Mouse (Mus musculus) c-Kit-positive CD71-positive TER-119-negative erythroid progenitor cells, embryonic 14.5 days (primary cell): ENCODE results near the gene Ephx1.
"Not testable (repeated sequence)": the region's sequence is repeated elsewhere in the genome, so short reads cannot be mapped to it uniquely, and the experiment has no call there.

Experiments used
- DNase-seq: peaks from one replicate; pipeline ENCODE4 v3.0.0-alpha.2; 2013; ENCODE audit warnings: low read depth

The Ephx1 gene

DNA sequence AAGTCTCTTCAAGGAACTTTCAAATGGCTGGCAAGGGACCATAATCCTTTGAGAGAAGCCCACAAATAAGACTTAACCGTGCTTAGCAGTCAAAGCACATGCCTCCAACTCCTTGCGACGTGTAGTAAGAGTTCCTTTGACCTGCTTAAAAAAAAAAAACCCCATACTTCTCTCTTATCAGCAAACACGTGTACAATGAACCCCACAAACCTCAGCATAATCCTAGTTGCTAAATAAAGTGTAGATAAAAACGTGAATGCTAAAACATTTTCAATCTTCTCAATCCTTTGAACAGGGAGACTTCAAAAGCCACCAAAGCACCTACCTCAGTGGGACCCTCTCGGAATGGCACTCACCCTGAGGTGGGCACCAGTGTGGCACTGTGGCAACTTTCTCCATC, 7.3 kb downstream of the Ephx1 start:
- DNase-seq: no peak

DNA sequence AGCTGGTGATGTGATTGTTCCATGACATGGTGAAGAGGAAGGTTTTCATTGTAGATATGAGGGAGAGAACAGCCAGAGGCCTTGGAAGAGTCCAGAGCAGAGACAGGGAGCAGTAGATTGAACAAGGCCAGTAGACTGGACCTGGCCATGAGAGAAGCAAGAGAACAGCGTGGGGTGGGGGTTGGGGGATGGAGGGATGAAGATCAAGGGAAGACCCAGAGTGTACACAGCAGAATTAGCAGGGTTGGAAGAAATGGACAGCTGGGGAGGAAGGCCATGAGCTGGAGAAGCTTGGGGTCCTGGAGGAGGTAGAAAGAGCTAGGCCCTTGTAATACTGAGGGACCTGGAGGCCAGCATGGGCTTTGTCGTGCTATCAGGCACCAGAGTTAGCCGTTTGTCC, 8.3 kb downstream of the Ephx1 start:
- no peak for DNase-seq

DNA sequence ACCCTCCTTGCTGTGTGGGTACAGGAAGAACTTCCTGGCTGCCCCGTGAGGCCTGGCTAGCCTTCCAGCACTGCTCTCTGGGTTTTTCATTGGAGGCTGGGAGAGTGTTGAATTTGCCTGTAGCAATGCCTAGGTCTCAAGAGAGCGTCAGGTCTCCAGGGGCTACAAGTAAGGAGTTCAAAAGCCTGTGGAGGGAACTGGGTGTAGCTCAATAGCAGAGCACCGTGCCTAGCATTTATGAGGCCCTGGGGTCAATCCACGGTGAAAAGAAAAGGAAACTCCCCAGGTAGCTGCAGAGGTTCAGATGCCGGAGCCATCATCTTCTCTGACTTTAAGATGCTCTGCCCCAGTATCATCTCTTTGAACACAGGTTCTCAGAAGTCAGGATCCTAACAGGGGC, 9.1 kb downstream of the Ephx1 start:
- no peak for DNase-seq

DNA sequence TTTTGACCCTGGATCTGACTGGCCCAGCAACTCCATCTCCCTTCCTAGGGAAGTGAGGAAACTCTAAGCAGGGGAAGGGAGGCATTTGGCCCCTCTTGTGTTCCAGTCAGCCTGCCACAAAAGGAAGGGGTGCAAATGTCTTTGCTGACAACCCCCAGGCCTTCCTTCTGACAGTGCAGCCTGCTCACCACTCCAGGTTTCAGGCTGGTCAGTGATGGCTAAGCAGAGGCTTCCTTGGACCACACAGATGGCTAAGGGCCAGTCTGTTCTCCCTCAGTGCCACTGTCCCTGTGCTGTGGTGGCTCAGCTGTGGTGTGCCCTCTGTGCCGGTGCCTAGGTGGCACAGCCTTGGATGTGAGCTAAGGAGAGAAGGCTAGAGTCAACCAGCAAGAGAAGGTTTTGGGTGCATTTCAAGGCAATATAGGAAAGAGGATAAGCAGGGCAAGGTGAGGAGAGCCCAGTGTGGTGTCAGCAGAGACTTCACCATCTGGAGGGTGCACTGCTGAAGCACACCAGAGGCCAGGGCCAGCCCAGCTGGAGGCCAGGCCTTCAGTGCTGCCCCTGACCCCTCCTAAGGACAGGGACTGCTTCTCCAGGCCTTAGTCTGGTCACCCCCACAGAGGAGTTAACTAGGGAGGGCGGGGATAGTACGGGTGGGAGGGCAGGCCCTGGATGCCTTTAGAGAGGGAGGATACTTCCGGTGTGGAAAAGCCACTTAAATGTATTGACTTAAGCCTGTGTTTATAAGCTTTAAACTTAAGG, 10.4 kb downstream of the Ephx1 start:
- no peak for DNase-seq

DNA sequence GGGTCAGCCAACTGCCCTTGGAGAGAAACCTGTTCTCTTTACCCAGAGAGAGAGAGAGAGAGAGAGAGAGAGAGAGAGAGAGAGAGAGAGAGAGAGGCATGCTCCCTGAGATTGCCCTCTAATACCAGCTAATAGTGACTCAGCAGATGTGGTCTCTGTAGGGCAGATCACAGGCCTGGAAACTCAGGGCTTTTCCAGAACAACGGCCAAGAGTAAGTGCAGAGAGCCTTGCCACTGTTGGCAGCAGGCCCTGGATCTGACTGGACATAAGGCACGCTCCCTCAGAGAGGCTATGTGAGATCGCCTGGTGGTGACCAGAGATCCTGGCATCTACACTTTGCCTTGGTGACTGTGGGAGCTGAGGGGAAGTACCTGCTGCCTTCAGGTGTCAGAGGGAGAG, 10.9 kb downstream of the Ephx1 start:
- no peak for DNase-seq

DNA sequence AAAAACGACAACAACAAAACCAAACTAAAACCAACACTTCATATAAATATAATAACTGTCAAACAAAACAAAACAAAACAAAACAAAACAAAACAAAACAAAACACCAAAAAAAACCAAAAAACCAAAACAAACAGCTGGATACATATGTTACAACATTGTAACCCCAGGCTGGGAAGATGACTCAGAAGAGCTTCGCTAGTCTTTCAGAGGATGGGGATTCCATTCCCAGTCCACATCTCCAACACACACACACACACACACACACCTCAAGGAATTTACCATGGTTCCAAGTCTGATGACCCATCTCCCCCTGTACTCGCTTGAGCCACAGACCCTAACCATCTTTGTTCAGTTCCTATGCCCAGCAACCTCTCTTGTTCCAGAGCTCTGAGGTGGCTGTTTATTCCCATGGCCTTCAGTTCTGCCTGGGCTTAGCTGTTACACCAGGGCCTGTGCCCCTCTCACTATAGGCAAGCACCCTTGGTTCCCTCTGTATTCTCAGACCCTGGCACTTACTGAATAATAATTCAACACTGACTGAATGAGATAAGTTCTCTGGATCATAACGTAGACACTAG, 11.6 kb downstream of the Ephx1 start:
- DNase-seq: no peak

DNA sequence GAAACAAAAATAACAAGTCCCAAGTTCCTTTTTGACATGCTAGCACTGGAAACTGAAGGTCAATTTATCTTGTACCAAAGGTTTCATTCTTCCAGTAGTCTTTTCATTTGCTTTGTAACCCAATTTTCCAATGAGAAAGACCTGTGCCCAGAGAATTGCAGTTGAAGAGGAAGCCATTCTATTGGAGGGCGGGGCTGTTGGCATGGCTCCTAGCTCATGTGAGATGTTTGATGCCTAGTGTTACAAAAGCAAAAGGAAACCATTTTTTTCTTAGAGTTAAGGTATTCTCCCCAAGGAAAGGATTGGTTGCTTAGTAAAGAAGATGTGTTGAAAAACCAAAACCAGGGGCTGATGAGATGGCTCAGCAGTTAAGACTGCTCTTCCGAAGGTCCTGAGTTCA, 12.4 kb downstream of the Ephx1 start:
- DNase-seq: no peak

DNA sequence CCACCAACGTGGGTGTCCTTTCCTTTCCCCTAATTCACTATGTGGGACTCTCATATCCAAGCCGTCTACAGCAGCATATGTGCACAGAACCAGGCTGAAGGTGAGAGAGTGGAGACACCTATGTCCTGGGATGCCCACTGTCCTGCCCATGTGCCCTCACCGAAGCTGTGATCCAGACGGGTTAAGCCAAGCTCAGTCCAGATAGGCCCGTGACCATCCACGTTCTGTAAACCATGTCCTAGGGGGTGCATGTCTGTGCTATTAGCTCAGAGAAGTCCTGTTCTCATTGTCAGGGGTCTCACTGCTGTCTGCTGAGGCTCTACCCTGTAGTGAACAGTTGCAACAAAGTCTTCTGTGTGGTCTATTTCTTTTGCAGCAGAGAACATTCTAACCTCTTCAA, 12.9 kb downstream of the Ephx1 start:
- no peak for DNase-seq

DNA sequence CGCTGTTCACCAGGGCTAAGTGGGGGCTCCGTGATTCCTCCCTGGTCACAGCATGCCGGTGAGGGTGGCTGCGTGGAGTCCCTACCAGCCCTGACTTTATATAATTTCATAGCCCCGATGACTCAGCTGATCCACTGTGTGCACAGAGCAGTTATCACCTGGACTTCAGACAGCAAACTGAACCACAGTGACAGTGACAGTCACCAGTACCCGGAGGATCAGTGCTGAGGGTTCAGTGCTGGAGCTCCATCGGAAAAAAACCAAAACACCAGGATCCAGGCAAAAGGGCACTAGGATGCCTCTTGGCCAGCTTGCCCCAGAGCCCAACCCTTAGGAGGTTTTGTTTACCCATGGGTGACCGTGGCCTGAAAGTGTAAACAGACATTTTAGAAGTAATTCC, 15.4 kb downstream of the Ephx1 start:
- DNase-seq: no peak

DNA sequence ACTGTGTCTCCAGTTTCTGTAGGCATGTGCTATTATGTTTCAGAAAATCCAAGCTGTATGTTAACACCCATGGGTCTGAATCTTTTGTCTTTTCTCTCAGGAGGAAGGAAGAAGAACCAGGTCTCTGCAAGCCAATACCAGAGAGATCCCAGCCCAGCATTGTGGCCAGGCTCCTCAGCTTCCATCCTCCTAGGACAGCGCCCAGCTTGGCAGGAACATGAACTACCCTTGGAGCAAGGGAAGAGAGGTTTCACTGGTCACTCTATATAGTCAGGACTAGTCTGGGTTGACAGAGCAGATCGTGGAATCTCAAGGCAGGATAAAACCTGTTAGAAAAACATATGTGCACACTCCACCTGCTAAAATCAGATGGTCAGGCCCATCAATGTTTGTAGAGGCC, 16.9 kb downstream of the Ephx1 start:
- no peak for DNase-seq

DNA sequence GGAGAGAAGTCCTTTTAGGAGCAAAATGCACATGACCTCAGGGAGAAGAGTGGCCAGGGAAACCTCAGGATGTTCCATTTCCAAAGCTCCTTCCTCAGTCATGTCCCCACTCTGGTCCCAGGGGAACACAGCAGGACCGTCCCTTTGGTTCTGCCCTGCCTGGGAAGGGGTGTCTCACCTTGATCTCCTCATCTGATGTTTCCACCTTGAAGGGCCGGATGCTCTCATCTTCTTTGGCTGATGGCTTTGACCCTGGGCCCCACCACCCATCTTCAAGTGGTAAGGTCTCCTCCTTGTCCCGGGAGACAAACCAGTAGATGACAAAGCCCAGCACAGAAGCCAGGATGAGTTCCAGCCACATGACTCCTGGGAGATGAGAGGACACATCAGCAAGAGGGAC, 19.1 kb downstream of the Ephx1 start:
- DNase-seq: no peak

DNA sequence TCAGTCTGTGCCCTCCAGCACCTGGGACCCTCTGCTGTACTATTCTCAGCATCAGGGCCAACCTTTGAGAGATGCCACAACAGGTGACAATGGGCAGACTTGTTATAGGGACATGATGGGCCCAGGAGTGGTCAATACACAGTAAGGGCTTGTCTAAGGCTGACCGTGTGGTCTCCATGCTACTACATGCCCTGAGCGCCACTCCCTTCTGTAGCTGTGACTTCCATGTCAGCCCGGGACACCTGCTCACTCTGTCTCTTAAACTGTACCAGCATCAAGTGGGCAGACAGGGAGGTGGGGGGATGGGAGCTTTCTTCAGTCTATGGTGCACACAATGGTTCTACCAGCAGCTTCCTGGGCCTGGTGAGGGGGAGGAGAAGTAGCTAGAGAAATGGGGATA, 19.5 kb downstream of the Ephx1 start:
- DNase-seq: no peak

DNA sequence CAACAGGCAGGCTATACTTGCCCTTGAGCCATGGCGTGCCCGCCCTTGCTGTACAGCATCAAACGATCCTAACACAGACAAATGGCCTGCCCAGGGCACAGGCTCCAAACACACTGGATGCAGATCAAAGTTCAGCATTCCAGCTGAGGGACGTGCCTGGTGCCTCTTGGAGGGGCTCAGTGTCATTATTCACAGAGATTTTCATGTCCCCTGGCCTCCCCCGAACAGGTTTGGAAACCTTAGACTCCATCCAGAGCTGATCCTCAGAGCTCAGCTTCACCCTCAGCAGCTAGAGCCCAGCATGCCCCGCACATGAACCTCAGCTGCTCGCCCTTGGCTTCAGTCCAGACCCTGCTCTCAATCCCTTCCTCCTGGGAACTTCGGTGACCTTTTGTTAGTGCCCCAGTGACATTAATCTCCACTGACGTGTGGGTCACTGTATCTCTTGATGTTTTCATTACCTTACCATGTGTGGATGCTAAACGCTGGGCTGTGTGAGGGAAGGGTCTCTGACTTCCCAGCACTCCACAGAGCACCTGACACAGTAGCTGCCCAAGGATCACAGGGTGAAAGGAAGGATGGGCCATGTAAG, 20.1 kb downstream of the Ephx1 start:
- no peak for DNase-seq

DNA sequence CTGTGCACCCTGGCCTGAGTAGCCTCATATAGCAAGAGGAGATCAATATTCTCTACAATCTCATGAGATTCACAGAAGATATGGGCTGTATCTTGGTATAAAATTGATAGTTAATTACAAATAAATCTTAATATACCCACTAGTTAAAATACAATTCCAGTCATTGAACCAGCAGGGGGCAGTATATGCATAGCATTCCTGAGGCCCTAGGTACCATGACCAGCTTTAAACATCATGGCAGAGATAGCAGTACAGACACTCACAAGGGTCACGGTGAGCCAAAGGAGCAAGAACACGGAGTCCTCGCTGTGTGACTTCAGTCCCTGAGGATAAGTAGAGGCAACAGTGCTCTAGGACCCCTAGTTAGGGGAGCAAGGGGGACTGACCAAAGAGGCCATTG, 28.6 kb downstream of the Ephx1 start:
- DNase-seq: peak; percentile 44

DNA sequence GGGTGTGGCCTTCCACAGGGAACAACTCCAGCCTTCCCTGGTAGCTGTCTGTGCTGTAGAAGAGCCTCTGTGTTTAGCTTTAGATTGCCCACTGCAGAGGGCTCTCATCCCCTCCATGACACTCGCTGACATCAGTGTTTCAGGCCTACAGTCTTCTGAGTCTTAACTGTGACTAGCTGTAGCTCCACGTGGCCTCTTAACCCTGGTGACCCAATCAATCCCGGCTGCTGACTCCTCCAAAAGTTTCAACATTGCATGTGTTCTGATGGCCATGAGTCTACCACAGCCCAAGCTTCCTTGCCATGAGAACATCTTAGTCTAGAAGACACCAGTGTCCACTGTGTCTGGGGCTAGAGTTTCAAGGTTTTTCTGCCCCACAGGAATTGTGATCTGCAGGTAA, 30.0 kb downstream of the Ephx1 start:
- no peak for DNase-seq

DNA sequence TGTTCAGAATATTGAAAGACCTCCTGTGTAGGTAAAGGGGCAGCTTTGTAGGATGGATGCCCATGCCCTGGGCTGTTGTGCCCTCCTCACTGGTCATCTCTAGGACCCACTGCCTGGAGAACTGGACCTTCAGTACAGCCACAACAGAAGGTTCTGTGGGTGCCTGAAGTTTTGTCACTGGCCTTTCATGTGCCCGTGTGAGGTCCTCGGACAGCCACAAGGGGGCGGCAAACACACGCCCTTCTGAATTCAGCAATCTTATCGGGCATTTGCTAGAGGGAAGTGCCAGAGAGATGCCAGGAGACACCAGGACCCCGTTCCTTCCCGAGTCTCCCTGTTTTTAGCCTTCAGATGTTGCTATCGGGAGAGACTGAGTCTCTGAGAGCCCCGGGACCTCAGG, 32.9 kb downstream of the Ephx1 start:
- peak; percentile 66 for DNase-seq

DNA sequence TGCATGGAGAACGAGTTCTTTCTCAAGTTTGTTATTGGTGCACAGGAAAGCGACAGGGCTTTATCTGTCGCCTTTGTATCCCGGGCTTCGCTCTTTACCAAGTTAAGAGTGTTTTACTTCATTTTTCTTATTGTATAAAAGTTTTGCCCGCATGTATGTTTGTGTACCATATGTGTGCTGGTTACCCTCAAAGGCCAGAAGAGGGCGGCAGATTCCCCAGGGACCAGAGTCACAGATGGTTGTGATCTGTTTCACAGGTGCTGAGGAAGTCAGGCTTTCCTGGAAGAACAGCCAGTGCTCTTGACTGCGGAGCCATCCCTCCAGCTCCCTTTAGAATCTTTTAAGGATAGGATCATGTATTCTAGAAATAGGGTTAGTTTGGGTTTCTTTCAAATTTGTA, 34.0 kb downstream of the Ephx1 start:
- no peak for DNase-seq

DNA sequence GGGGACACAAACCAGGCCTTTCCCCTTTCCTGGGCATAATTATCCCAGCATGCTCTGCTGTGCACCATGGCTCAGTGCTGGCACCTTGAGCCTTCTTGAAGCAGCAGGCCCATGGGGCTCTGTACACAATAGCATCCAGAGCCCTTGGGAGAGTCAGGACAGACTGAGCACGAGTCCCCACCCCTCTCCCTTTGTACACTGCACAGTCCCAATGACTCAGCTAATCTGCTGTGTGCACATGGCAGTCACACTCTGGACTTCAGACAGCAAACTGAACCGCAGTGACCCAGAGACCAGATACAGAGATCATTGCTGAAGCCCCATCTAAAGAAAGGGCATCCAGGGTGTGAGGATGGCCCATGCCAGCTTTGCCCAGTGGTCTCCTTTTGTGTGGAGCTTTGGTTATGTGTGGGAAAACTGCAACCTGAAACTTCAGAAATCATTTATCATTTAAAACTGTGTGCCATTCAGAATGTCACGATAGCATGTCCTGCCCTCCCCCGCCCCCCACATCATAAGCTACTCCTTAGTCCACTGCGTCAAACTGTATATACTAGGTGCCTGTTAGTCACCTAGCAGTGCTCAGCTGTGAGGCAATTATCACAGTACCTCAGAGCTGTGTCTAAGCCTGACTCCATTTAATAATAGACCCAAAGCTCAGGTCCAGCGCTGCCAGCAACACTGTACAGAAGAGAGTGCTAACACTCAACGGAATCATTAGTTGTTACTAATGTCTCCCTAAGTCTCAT, 39.2 kb downstream of the Ephx1 start:
- DNase-seq: not testable (repeated sequence)

DNA sequence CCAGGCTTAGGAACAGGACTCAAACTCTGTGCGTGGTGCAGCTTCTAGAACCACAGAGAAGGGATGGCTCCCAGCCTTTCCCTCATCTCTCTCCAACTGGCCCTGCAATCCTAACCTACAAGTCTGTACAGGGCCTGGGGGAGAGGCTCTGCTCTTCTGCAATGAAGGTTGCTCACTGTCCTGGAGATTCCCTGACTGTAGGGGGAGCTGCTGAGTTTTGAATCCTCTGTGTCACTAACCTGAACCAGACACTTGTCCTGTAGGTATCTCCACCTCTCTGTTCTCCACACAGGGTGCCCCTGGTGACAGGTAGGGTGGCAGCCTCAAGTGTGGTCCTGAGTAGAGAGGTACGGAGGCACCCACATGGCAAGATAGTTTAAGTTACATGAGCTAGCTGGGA, 40.2 kb downstream of the Ephx1 start:
- DNase-seq: no peak

DNA sequence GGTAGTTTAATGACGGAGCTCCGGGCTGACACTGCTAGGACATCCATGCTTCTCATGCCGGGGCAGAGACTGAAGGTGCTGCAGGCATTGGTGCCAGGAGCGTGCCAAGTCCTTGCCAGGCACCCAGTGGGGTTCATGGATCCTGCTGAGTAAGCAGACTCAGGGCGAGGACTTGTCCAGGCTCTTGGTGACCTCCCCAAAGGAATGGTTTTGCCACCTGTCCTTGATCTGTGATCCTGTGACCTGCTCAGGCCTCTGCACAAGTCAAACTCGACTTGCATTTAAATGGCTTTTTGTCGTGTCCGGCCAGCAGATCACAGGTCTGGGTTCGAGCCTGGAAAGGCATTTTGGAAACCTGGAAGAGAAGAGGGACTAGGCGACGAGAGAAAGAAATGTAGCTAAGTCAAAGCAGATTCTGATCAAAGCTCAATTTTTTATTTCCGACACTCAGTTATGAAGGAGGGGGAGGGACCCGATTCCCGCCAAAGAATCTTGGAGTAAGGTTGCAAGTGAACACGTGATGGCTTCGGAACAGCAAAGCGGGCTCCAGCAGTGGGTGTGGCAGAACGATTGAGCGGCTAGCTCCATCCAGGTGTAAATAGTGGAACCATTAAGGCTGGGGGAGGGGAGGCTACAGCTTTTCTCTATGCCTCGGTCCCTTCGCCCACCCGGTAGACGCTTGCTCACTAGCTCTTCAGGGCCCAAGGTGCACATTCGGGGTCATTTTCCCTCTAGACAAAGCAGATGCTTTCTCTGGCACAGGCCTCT, 41.0 kb downstream of the Ephx1 start:
- DNase-seq: no peak

DNA sequence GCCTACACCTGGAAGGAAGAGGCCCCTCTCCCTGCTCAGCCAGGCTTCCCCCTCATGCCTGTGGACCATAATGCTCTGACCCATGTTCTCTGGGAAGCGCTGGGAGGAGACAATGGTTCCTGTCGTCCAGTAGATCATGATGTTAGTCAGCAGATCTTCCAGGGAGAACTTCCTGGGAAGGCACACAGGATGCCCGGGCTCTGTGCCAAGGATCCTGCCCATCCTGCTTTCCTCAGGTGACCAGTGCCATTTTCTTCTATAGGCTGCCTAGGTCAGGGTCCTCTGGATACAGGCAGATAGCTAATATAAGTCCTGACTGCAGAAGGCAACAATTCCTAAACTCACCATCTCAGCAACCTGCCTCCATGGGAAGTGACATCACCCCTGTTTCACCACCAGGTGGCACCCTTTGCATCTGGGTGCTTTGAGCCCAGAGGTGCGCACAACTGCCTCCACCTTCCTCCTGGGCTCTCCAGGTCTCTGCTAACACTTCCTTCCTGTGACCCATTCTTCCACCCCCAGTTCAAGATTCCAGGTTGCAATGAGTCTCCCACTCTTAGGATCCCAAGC, 44.5 kb downstream of the Ephx1 start:
- DNase-seq: peak; percentile 54
